Mouse (Mus musculus) left cerebral cortex, adult 2 months (tissue): ENCODE results near the gene Gpr1. TPM values are rescaled to one million over a fixed set of nuclear protein-coding genes. Genes with fewer than 3 reads are reported as not detected.

Source experiments
- DNase-seq, 2 experiments: peaks; one replicate each; pipeline ENCODE4 v3.0.0; 2021 to 2022; ENCODE audit warnings: low spot score in 2 of 2, mixed read lengths in 1 of 2; ENCODE audit errors: extremely low spot score in 1 of 2
- H3K27ac ChIP-seq: fragments of 200-600 bp; 2 replicates; pipeline ENCODE4 v1.8.1; 2022
- H3K4me3 ChIP-seq: fragments of 200-600 bp; 2 replicates; pipeline ENCODE4 v1.8.1; 2022
- CTCF ChIP-seq: fragments of 200-600 bp; IDR thresholded peaks from 2 replicates; pipeline ENCODE4 v1.8.1; 2022; ENCODE audit warnings: antibody characterized with exemption, mild to moderate bottlenecking, moderate library complexity
- intact Hi-C: fragments of 180-260 bp; cut with DNase I; formaldehyde crosslinking; loops from one replicate; pipeline ENCODE4 v1.15.1; 2025
- total RNA-seq, 2 experiments: library from RNA; stranded (reverse); gene quantifications; 2 replicates each; pipeline ENCODE4 v1.2.3; 2021

Gpr1 gene
- total RNA-seq, 2 experiments from 2014 or later: 0.58 to 0.81 TPM

GRCm38 (mm10) chr1:63248360-63248851 is 34.1 kb upstream of the Gpr1 start:
- TF ChIP-seq CTCF: no peak
- DNase-seq: no peak
- Histone ChIP-seq H3K27ac (no peak overlapping the region), H3K4me3 (no peak overlapping the region)
- intact Hi-C loops: no loop called here

- Histone ChIP-seq H3K4me3 (no peak overlapping the region), H3K27ac (no peak overlapping the region)
- intact Hi-C loops: no loop called here
- no peak for TF ChIP-seq CTCF
- DNase-seq: no peak
Observed at GRCm38 (mm10) chr1:63247831-63248359, 33.6 kb upstream of the Gpr1 start.

DNA sequence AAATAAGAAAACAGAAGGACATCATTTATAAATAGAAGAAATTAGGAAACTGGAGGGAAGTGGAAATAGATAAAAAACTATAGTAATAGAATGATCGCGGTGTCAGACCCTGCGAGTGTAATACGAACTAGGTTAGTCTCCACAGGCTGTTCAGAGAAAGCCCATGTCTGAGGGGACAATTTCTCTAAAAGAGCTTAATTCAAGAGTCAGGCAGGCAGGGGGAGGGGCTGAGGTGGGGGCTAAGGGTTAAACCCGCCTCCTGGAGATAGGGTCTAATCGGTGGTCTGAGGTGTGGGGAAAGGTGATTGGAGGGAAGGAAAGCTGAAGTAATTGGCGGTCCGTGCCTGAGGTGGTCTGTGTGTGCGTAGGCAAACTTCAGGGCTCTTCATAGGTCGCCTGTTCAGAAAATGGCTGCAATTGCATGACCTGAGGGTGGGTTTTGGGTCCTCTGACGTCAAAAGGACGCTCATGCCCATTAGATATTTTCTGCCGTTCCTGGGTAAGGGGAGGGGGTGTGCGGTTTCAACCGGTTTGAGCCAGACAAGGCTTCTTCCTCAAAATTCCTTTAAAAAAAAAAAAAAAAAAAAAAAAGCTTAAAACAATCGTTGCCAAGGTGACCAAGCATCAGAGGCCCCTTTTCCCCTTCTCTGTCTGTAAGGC is 32.6 kb upstream of the Gpr1 start:
- TF ChIP-seq CTCF: no peak
- H3K4me3 ChIP-seq: no peak overlapping the region
- no peak for DNase-seq
- no peak overlapping the region for H3K27ac ChIP-seq
- intact Hi-C loops: no loop called here

GRCm38 (mm10) chr1:63243854-63244253 is 29.5 kb upstream of the Gpr1 start:
- no peak overlapping the region for H3K4me3 ChIP-seq
- H3K27ac ChIP-seq: no peak overlapping the region
- intact Hi-C loops: no loop called here
- no peak for TF ChIP-seq CTCF
- DNase-seq: no peak

GRCm38 (mm10) chr1:63239751-63240150 is 25.4 kb upstream of the Gpr1 start:
- intact Hi-C loops: no loop called here
- Histone ChIP-seq H3K27ac (no peak overlapping the region), H3K4me3 (no peak overlapping the region)
- TF ChIP-seq CTCF: no peak
- no peak for DNase-seq

DNA sequence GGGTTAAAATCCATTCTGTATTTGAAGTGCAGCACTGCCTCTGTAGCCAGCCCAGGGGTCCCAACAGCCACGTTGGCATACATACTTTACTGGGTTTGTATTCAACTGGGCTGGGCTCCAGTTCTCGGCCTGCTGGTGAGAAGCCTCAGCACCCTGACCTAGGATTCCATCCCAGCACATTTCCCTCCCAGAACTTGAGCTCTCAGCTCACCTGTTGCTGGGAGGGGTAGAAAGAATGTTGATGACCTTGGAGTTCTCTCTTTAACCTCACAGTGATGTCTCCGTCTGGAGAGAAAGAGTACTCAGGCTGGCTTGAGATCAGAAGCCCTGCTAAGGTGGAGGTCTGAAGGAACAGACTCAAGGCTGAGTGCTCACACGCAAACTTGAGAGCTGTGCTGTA is 25.0 kb upstream of the Gpr1 start:
- intact Hi-C loops: no loop called here
- no peak for TF ChIP-seq CTCF
- DNase-seq: no peak
- Histone ChIP-seq H3K27ac (no peak overlapping the region), H3K4me3 (no peak overlapping the region)

GRCm38 (mm10) chr1:63237371-63237770 is 23.0 kb upstream of the Gpr1 start:
- H3K27ac ChIP-seq: no peak overlapping the region
- no peak for TF ChIP-seq CTCF
- intact Hi-C loops: no loop called here
- DNase-seq: no peak
- no peak overlapping the region for H3K4me3 ChIP-seq

DNA sequence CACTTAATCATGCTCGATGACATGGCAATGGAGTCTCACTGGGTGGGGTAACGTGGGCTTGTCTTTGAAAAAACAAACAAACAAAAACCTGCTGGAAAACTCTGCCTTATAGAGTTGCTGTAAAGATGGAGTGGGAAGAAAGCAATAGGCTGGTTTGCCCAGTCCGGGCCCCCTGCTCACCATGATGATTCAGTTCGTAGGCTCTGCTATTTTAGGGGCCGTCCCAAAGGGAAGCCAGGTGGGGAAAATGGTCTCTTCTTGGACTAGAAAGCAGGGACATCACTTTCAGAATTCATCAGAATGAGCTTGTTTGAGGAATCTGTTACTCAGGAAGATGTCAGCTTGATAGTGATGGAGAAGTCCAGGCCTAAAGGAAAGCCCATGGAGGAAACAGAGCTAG is 12.9 kb upstream of the Gpr1 start:
- intact Hi-C loops: no loop called here
- no peak for TF ChIP-seq CTCF
- no peak overlapping the region for H3K4me3 ChIP-seq
- DNase-seq: no peak
- no peak overlapping the region for H3K27ac ChIP-seq

DNA sequence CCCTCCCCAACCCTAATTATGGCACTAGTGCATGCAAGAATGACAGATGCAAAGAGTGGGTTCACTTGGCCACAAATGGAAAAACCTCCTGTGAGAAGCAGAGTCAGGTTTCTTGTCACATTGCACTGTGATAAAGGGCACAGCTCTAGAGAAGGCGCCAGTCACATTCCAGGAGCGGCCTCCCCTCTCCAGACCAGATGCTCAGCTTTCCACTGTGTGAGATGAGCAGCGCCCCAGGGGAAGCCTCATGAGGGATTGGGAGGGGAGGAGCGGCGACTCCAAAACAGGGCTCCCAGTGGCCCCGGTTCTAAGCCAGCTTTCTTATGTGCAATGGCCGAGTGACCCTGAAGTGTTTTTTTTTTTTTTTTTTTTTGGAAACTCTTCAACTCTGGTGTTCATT is 11.5 kb upstream of the Gpr1 start:
- Histone ChIP-seq H3K27ac (no peak overlapping the region), H3K4me3 (no peak overlapping the region)
- intact Hi-C loops: no loop called here
- no peak for DNase-seq
- no peak for TF ChIP-seq CTCF

DNA sequence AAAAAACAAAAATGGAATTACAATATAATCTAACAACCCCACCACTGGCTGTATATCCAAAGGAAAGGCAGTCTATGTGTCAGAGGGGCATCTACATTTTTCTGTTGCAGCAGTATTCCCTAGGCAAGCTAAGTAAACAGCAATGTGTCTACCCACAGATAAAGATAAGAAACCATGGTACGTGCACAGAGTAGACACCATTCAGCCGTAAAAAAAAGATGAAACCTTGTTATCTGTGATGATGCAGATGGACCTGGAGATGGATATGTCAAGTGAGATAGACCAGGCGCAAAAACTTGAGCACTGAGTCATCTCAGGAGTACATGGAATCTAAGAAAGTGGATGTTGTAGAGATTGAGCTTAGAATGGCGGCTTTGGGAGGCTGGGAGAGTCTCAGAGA is 10.7 kb upstream of the Gpr1 start:
- no peak for DNase-seq
- intact Hi-C loops: no loop called here
- no peak for TF ChIP-seq CTCF

DNA sequence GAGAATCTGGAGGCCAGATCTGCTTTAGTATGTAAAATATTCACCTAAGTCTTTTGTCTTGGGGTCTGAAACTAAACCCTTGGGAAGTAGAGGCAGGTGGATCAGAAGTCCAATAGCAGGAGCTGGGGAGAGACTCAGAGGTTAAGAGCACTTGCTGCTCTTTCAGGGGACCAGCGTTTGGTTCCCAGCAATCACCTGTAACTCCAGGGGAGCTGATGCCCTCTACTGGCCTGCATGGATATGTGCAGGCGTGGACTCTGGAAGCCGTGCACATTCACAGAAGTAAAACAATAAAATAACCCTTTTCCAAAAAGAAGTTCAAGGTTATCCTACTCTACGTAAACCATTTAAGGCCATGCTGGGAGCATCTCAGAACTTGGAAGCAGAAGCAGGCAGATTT is 4.9 kb upstream of the Gpr1 start:
- no peak overlapping the region for H3K27ac ChIP-seq
- intact Hi-C loops: no loop called here
- H3K4me3 ChIP-seq: no peak overlapping the region
- DNase-seq: no peak
- TF ChIP-seq CTCF: no peak

More for the DNA sequence above, 10.7 kb upstream of the Gpr1 start:
- Histone ChIP-seq H3K4me3 (no peak overlapping the region), H3K27ac (no peak overlapping the region)

GRCm38 (mm10) chr1:63214631-63215030 is 288 bp upstream of the Gpr1 start:
- DNase-seq: no peak
- Histone ChIP-seq H3K27ac (no peak overlapping the region; the same call in 1 of the 2 replicates), H3K4me3 (no peak overlapping the region)
- no peak for TF ChIP-seq CTCF
- intact Hi-C loops: no loop called here
